Mouse (Mus musculus) G1E (cell line): ENCODE measurements around the gene Etv1.

Source experiments
- CTCF ChIP-seq: IDR thresholded peaks from 2 replicates; pipeline ENCODE4 v1.5.1; 2012; ENCODE audit warnings: low read depth, low read length, inconsistent platforms, mixed read lengths
- GATA1 ChIP-seq: IDR thresholded peaks from 2 replicates; pipeline ENCODE4 v1.6.1; 2012; ENCODE audit warnings: borderline replicate concordance, low read length, inconsistent platforms, mixed read lengths
- POLR2AphosphoS5 ChIP-seq: IDR thresholded peaks from 2 replicates; pipeline ENCODE4 v1.6.1; 2012; ENCODE audit warnings: low read depth, low read length, inconsistent platforms; ENCODE audit not compliant: insufficient replicate concordance
- TAL1 ChIP-seq: conservative IDR thresholded peaks from 2 replicates; pipeline ENCODE4 v1.6.1; 2012; ENCODE audit warnings: low read depth, low read length, inconsistent platforms, mixed read lengths

DNA sequence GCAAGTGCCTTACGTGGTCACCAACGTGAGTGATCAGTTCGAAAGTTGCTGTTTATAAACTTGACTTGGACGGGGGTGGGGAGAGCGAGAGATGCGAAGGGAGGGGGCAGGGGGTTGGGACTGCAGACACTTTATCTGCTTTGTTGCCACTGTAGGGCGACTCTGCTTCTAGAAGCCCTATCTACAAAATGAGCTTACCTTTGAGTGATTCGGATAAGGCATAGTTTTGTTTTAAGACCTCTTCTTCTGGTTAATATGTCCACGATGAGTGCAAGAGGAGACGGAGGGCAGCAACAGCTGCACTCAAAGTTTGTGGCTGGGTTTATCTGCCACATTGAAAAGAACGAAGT is 1.8 kb downstream of the Etv1 start:
- no peak for TF ChIP-seq CTCF
- TF ChIP-seq TAL1, result no peak
- TF ChIP-seq GATA1, result no peak
- TF ChIP-seq POLR2AphosphoS5, result no peak
